Mouse (Mus musculus): Measurements from ENCODE around the gene Hadhb. TPM values are rescaled to one million over a fixed set of nuclear protein-coding genes. Genes with fewer than 3 reads are reported as not detected.

Hadhb gene
- polyA plus RNA-seq, 1 experiment from 2014 or later = 107 TPM

GRCm38 (mm10) chr5:30159601-30160000 is 4.6 kb downstream of the Hadhb start:
- Histone ChIP-seq H3K27ac (ENCODE audit: low read depth, low read length) (no peak overlapping the region), H3K9me3 (ENCODE audit: control insufficient read depth, low read length) (no peaks in the 10 kb centered on the region), H3K4me2 (no peak overlapping the region), H3K9ac (ENCODE audit: low read length) (no peak overlapping the region), H3K4me3 (ENCODE audit: low read depth, low read length) (no peak overlapping the region), H3K27me3 (ENCODE audit: control insufficient read depth, insufficient read depth, low read length) (no peaks in the 10 kb centered on the region), H3K4me1 (ENCODE audit: control insufficient read depth, insufficient read depth, low read length) (no peaks in the 10 kb centered on the region), H3K36me3 (ENCODE audit: control insufficient read depth, insufficient read depth, low read length) (no peaks in the 10 kb centered on the region)
- 94% methylated on average over 6 of the region's 6 CpGs for WGBS
- DNase-seq (ENCODE audit: low spot score, missing footprints) (no peak), ATAC-seq (ENCODE audit: low FRiP score) (no peak)

GRCm38 (mm10) chr5:30161836-30162235 is 6.8 kb downstream of the Hadhb start:
- no peaks in the 10 kb centered on the region for H3K27me3 ChIP-seq (ENCODE audit: control insufficient read depth, insufficient read depth, low read length)
- 87% methylated on average over 1 of the region's 1 CpGs for WGBS

GRCm38 (mm10) chr5:30162339-30162738 is 7.3 kb downstream of the Hadhb start:
- no peak for ATAC-seq (ENCODE audit: low FRiP score)
- 85% methylated on average over 6 of the region's 6 CpGs for WGBS
- H3K9ac ChIP-seq (ENCODE audit: low read length) = no peak overlapping the region
- H3K27me3 ChIP-seq (ENCODE audit: control insufficient read depth, insufficient read depth, low read length) = no peaks in the 10 kb centered on the region
- no peaks in the 10 kb centered on the region for H3K4me1 ChIP-seq (ENCODE audit: control insufficient read depth, insufficient read depth, low read length)
- H3K36me3 ChIP-seq (ENCODE audit: control insufficient read depth, insufficient read depth, low read length) = no peaks in the 10 kb centered on the region
- DNase-seq (ENCODE audit: low spot score, missing footprints) = no peak
- H3K9me3 ChIP-seq (ENCODE audit: control insufficient read depth, low read length) = no peaks in the 10 kb centered on the region
- no peak overlapping the region for H3K4me2 ChIP-seq
- H3K27ac ChIP-seq (ENCODE audit: low read depth, low read length) = no peak overlapping the region
- H3K4me3 ChIP-seq (ENCODE audit: low read depth, low read length) = no peak overlapping the region

More at GRCm38 (mm10) chr5:30161836-30162235, 6.8 kb downstream of the Hadhb start:
- DNase-seq (ENCODE audit: low spot score, missing footprints) (no peak), ATAC-seq (ENCODE audit: low FRiP score) (no peak)
- Histone ChIP-seq H3K9me3 (ENCODE audit: control insufficient read depth, low read length) (no peaks in the 10 kb centered on the region), H3K4me3 (ENCODE audit: low read depth, low read length) (no peak overlapping the region), H3K9ac (ENCODE audit: low read length) (no peak overlapping the region), H3K27ac (ENCODE audit: low read depth, low read length) (no peak overlapping the region), H3K4me2 (no peak overlapping the region), H3K36me3 (ENCODE audit: control insufficient read depth, insufficient read depth, low read length) (no peaks in the 10 kb centered on the region), H3K4me1 (ENCODE audit: control insufficient read depth, insufficient read depth, low read length) (no peaks in the 10 kb centered on the region)

- 92% methylated on average over 5 of the region's 5 CpGs for WGBS
- H3K9me3 ChIP-seq (ENCODE audit: control insufficient read depth, low read length) = no peaks in the 10 kb centered on the region
These were observed 10.3 kb downstream of the Hadhb start for GRCm38 (mm10) chr5:30165234-30165946.

GRCm38 (mm10) chr5:30170303-30170940 is 15.4 kb downstream of the Hadhb start:
- Histone ChIP-seq H3K9ac (ENCODE audit: low read length) (no peak overlapping the region), H3K4me3 (ENCODE audit: low read depth, low read length) (no peak overlapping the region), H3K36me3 (ENCODE audit: control insufficient read depth, insufficient read depth, low read length) (0 out of 2 replicates have a peak, but pooled peaks cover under 1% of the 10 kb centered on the region), H3K27ac (ENCODE audit: low read depth, low read length) (no peak overlapping the region), H3K27me3 (ENCODE audit: control insufficient read depth, insufficient read depth, low read length) (no peaks in the 10 kb centered on the region), H3K4me2 (no peak overlapping the region), H3K4me1 (ENCODE audit: control insufficient read depth, insufficient read depth, low read length) (no peaks in the 10 kb centered on the region), H3K9me3 (ENCODE audit: control insufficient read depth, low read length) (no peaks in the 10 kb centered on the region)
- WGBS = 91% methylated on average over 5 of the region's 5 CpGs
- DNase-seq (ENCODE audit: low spot score, missing footprints) = no peak
- no peak for ATAC-seq (ENCODE audit: low FRiP score)

More at GRCm38 (mm10) chr5:30165234-30165946, 10.3 kb downstream of the Hadhb start:
- ATAC-seq (ENCODE audit: low FRiP score) = no peak
- no peaks in the 10 kb centered on the region for H3K4me1 ChIP-seq (ENCODE audit: control insufficient read depth, insufficient read depth, low read length)
- no peak for DNase-seq (ENCODE audit: low spot score, missing footprints)
- H3K4me3 ChIP-seq (ENCODE audit: low read depth, low read length) = no peak overlapping the region
- H3K4me2 ChIP-seq = no peak overlapping the region
- H3K27ac ChIP-seq (ENCODE audit: low read depth, low read length) = no peak overlapping the region
- H3K27me3 ChIP-seq (ENCODE audit: control insufficient read depth, insufficient read depth, low read length) = no peaks in the 10 kb centered on the region
- H3K36me3 ChIP-seq (ENCODE audit: control insufficient read depth, insufficient read depth, low read length) = no peaks in the 10 kb centered on the region
- H3K9ac ChIP-seq (ENCODE audit: low read length) = no peak overlapping the region

- Histone ChIP-seq H3K27ac (ENCODE audit: low read depth, low read length) (no peak overlapping the region), H3K9ac (ENCODE audit: low read length) (no peak overlapping the region), H3K4me3 (ENCODE audit: low read depth, low read length) (no peak overlapping the region), H3K4me1 (ENCODE audit: control insufficient read depth, insufficient read depth, low read length) (no peaks in the 10 kb centered on the region), H3K4me2 (no peak overlapping the region), H3K9me3 (ENCODE audit: control insufficient read depth, low read length) (no peaks in the 10 kb centered on the region), H3K36me3 (ENCODE audit: control insufficient read depth, insufficient read depth, low read length) (peaks cover 9% of the 10 kb centered on the region; the same call in 1 of the 2 replicates), H3K27me3 (ENCODE audit: control insufficient read depth, insufficient read depth, low read length) (no peaks in the 10 kb centered on the region)
- ATAC-seq (ENCODE audit: low FRiP score) (no peak), DNase-seq (ENCODE audit: low spot score, missing footprints) (no peak)
These were observed 17.1 kb downstream of the Hadhb start for GRCm38 (mm10) chr5:30172115-30172514.

GRCm38 (mm10) chr5:30172931-30173692 is 18.1 kb downstream of the Hadhb start:
- 52% methylated on average over 20 of the region's 20 CpGs for WGBS
- H3K4me1 ChIP-seq (ENCODE audit: control insufficient read depth, insufficient read depth, low read length) = no peaks in the 10 kb centered on the region

GRCm38 (mm10) chr5:30175811-30176210 is 20.8 kb downstream of the Hadhb start:
- H3K27me3 ChIP-seq (ENCODE audit: control insufficient read depth, insufficient read depth, low read length) = no peaks in the 10 kb centered on the region
- no peak overlapping the region for H3K4me2 ChIP-seq
- WGBS = 85% methylated on average over 4 of the region's 4 CpGs
- H3K9me3 ChIP-seq (ENCODE audit: control insufficient read depth, low read length) = no peaks in the 10 kb centered on the region
- ATAC-seq (ENCODE audit: low FRiP score) (no peak), DNase-seq (ENCODE audit: low spot score, missing footprints) (no peak)
- H3K4me3 ChIP-seq (ENCODE audit: low read depth, low read length) = no peak overlapping the region
- H3K4me1 ChIP-seq (ENCODE audit: control insufficient read depth, insufficient read depth, low read length) = no peaks in the 10 kb centered on the region
- H3K9ac ChIP-seq (ENCODE audit: low read length) = no peak overlapping the region
- H3K27ac ChIP-seq (ENCODE audit: low read depth, low read length) = no peak overlapping the region
- peaks cover 9% of the 10 kb centered on the region; the same call in 1 of the 2 replicates for H3K36me3 ChIP-seq (ENCODE audit: control insufficient read depth, insufficient read depth, low read length)

More at GRCm38 (mm10) chr5:30172931-30173692, 18.1 kb downstream of the Hadhb start:
- H3K27me3 ChIP-seq (ENCODE audit: control insufficient read depth, insufficient read depth, low read length) = no peaks in the 10 kb centered on the region
- peaks cover 9% of the 10 kb centered on the region; the same call in 1 of the 2 replicates for H3K36me3 ChIP-seq (ENCODE audit: control insufficient read depth, insufficient read depth, low read length)
- DNase-seq (ENCODE audit: low spot score, missing footprints) (no peak), ATAC-seq (ENCODE audit: low FRiP score) (no peak)
- H3K4me3 ChIP-seq (ENCODE audit: low read depth, low read length) = no peak overlapping the region
- H3K27ac ChIP-seq (ENCODE audit: low read depth, low read length) = no peak overlapping the region
- no peak overlapping the region for H3K9ac ChIP-seq (ENCODE audit: low read length)
- no peaks in the 10 kb centered on the region for H3K9me3 ChIP-seq (ENCODE audit: control insufficient read depth, low read length)
- no peak overlapping the region for H3K4me2 ChIP-seq

Data from midbrain, embryonic 11.5 days (tissue).